Mouse (Mus musculus) lung, postnatal 4 days (tissue): ENCODE results near the gene Isx.

Experiments used
- DNase-seq, 2 experiments: peaks; one replicate each; pipeline ENCODE4 v3.0.0; 2021

Gene Isx

GRCm38 (mm10) chr8:74872940-74873339 lies at the start of gene Isx:
Gene Isx (plus strand): TSS chr8:74873173.
- no peak for DNase-seq

- DNase-seq = no peak
Measured at GRCm38 (mm10) chr8:74827689-74828088, 45.3 kb upstream of the Isx start.

GRCm38 (mm10) chr8:74831322-74831721 lies 41.7 kb upstream of the Isx start:
- no peak for DNase-seq

DNA sequence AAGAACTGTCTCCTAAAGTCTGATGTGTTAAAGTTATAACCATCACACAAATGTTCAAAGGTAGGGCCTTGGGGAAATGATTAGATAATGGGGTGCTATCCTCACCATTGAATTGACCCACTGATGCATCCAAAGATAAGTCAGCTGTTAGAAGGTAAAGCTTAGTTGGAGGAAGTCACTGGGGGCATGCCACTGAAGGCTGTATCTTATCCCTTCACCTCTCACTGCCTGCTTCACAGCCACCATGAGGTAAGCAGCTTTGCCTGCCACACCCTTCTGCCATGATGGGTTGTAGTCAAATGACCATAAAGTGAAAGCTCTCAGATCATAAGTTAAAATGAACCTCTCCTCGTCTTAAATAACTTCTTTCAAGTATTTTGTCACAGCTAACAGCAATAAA lies 38.7 kb upstream of the Isx start:
- DNase-seq = no peak

GRCm38 (mm10) chr8:74847376-74848048 lies 25.5 kb upstream of the Isx start:
- DNase-seq = no peak

DNA sequence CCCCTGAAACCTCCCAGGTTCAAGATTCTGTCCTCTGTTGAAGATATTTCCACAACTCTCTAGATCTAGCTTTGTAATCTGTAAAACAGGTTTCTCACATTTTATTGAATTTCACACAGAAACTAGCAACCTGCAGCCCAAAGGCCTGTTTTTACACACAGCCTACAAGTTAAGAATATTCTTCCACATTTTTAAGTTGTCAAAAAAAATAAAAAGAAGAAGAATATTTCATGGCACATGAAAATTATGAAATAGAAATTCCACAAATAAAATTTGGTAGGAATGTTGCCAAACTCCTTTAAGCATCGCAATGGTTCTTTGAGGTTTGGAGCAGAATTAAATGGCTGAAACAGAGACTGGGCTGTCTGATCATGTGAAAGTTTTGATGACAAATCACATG lies 24.3 kb upstream of the Isx start:
- no peak for DNase-seq

DNA sequence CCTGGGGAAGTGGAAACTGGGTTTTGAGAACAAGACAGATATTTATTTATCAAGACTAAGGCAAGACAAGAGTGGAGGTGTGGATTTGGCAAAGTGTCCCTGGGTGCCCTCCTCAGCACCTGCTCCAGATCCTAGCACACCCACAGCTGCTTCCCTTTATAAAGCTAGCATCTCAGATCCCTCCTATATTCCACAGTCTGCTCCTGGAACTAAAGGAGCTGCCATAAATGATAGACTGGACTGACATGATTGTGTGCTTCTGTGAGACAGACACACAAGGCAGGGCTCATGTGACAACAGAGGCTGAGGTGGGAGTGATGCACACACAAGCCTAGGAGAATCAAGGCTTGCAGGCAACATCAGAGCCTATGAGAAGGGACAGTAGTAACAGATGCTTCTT lies 22.0 kb upstream of the Isx start:
- no peak for DNase-seq

- no peak for DNase-seq
Measured at GRCm38 (mm10) chr8:74851837-74852236, 21.1 kb upstream of the Isx start.

DNA sequence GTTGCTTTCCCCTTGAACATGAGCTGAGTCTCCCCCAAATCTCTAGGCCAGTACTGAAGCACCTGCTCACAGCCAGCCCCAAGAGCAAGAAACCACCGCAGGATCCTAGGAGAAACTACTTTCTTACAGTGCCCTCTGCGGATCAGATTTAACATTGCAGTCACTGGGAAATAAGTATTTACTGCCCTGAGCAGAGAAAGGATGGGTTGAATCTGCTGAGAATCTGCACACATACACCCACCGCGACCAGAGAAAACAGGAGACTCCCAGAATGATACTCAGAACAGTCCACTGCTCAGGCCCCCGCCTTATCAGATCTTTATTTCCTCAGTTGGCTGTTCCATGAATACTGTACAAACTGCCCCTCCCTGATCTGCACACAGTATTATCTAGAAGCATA lies 19.5 kb upstream of the Isx start:
- no peak for DNase-seq

- DNase-seq = no peak
Measured at GRCm38 (mm10) chr8:74854786-74855185, 18.2 kb upstream of the Isx start.

DNA sequence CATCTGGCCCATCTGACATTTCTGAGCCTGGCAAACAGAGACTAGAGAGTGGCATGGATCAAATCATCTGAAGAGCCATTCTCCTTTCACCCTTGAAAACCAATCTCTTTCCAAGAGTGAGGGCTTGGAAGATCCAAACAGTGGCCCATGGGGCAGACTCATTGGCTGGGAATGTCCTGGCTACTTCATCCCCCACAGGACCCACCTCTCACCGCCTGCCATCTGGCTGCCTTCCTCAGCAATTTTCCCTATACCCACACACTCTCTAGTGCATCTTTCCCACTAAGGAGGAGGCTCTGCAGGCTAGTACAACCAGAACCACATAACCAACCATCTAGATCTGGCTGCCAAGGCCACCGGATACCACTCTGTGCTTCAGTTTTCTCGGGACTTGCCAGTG lies 17.6 kb upstream of the Isx start:
- DNase-seq = no peak

DNA sequence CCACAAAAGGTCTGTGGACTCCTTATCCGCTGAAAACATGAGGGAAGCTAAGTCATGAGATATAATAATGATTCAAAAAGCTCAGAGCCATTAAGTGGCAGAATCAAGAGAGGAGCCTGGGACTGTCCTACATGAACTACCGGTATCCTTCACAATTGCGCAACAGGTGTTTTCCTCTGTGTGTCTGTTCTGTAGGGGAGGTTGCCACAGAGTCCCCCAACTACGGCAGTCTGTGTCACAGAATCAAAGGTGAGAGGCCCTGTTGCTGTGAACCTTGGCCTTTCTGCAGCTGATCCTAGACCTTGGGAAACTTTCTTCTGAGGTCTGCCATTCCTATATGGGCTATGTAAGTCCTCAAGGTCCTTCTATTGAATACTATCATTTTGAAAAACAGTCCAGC lies 13.7 kb upstream of the Isx start:
- DNase-seq = no peak

GRCm38 (mm10) chr8:74860449-74860848 lies 12.5 kb upstream of the Isx start:
- no peak for DNase-seq

- DNase-seq = no peak
Measured at GRCm38 (mm10) chr8:74862598-74862997, 10.4 kb upstream of the Isx start.

GRCm38 (mm10) chr8:74870346-74870949 lies 2.5 kb upstream of the Isx start:
- DNase-seq = no peak

- DNase-seq = no peak
Measured at GRCm38 (mm10) chr8:74871686-74872085, 1.3 kb upstream of the Isx start.

DNA sequence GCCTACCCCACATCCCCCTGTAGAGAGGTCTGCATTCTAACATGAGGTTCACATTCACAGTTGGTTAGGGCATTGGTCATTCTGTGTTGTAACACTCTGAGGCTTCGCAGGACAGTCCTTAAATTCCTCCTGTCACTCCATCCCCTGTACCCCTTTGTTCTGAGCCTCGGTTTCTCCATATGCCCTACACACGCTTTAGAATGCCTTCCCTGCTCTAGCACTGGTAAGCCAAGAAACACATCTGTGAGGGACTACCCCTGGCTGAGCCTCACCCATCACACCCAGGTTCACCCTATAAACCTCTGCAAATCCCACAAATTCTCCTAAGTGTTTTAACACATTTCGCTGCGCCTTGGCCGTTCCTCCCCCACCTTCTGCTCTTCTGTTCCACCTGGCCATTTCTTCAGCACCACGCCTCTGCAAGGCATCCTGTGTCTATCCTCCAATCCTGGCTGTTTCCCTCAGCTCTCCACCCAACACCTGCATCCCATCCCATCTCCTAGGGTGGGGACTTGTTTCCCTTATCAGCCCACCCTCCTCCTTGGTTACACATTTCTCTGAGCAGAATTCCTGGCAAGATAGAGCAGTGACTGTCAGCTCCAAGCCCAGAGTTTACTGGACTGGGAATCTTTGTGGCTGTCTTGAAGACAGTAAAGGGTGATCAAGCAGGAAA lies 686 bp upstream of the Isx start:
- no peak for DNase-seq

- DNase-seq = no peak
Measured at GRCm38 (mm10) chr8:74874565-74874964, 1.6 kb downstream of the Isx start.

DNA sequence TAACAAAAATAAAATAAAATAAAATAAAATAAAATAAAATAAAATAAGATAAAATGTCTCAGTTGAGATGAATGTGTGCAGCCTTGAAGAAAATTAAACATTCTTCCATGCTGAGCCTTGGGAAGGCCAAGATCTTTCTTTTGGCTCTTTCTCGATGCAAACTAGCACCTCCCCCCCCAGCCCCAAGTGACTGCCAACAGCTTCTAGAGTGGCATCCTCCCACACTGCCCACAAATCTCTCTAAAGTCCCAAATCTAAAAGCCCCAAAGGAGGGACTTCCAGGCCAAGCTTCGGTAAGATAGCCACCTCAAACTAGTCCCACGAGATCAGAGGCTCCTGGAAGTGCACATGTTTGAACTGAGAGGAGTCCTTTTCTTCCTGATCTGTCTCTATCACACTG lies 5.7 kb downstream of the Isx start:
- DNase-seq = no peak

DNA sequence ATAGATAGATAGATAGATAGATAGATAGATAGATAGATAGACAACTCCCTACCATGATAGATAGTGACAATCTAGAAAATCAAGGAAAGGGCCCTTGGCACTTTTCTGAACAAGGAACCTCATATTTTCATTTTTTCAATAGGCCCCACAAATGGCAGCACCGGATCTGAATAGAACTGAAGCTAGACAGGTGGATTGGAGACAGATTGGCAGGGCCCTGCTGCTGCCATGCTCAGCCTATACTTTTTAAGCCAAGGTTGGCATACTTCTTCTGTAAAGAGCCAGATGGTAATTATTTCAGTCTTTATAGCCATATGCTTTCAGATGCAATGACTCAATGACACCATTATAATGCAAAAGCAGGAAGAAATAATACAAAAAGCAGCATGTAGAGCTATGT lies 15.8 kb downstream of the Isx start:
- no peak for DNase-seq

DNA sequence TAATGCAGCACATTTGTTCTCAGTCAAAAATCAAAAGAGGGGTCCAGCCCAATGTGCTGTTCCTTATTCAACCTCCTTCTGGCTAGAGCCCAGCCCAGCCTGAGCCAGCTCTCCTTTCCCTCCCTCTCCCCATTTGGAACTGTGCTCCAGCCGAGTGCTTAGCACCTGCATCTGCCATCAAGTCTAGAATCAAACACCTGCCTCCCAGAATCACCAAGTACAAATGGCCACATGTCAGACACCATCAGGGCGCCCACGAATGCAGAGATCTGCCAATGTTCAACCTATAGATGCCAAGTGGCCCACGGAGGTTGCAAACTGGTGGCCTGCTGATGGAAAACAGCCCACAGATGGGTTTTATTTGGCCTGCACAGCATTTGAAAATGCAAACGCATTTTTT lies 18.1 kb downstream of the Isx start:
- DNase-seq = no peak

GRCm38 (mm10) chr8:74896302-74896701 lies 23.3 kb downstream of the Isx start:
- DNase-seq = no peak

- DNase-seq = no peak
Measured at GRCm38 (mm10) chr8:74897315-74897714, 24.3 kb downstream of the Isx start.

- DNase-seq = no peak
Measured at GRCm38 (mm10) chr8:74899796-74900195, 26.8 kb downstream of the Isx start.

GRCm38 (mm10) chr8:74901765-74902164 lies 28.8 kb downstream of the Isx start:
- DNase-seq = no peak
